Mouse (Mus musculus): ENCODE data around the gene Hdac7. TPM values are rescaled to one million over a fixed set of nuclear protein-coding genes. Genes with fewer than 3 reads are reported as not detected.

Hdac7 gene
- polyA plus RNA-seq, 2 experiments = 36.5 to 79.3 TPM

DNA sequence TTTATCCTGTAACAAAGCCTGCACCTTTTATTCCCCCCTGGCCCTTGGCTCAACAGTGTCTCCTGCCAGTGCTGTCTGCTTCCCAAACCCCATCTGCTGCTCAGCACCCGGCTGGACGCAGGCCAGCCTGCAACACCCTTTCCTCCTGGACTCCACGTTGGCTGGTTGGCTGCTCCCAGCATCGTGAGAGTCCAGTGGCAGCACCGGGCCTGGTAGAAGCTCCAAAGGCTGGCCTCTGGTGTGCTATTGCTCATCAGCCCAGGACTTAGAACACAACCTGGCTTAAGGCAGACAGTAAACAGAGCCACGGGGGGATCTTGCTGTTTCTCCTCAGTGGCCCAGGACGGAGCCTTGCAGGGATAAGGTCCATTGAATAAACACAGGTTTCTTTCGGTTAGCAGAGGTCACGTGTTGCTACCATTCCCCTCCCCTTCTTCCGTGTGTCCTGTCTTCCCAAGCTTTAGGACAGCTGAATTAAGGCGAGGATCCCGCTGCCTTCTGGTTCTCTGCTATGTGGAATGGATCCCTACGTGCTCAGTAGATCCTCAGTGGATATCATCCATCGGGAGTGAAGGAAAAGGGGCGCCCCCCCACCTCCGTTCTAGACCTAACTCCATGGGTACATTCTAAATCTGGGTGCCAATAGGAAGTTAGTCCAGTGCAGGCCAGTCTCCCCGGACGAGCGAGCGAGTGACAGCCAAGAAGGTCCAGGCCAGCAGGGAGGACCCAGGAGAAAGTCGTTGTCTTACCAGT, 30.7 kb downstream of the Hdac7 start:
- Histone ChIP-seq H3K27me3 (ENCODE audit: control insufficient read depth, insufficient read depth, low read length) (no peaks in the 10 kb centered on the region), H3K4me1 (ENCODE audit: control insufficient read depth, insufficient read depth, low read length) (peaks cover 26% of the 10 kb centered on the region), H3K9ac (ENCODE audit: low read depth, low read length, severe bottlenecking) (no peak overlapping the region), H3K4me2 (replicated peaks; ENCODE audit: low read depth, low read length, severe bottlenecking) (no peak overlapping the region), H3K27ac (replicated peaks; ENCODE audit: low read depth, low read length) (0 out of 2 replicates have a peak overlapping the region, but pooled peaks have one; percentile 16), H3K9me3 (ENCODE audit: control insufficient read depth, low read length) (no peaks in the 10 kb centered on the region), H3K4me3 (replicated peaks; ENCODE audit: low read length) (no peak overlapping the region), H3K36me3 (ENCODE audit: control insufficient read depth, insufficient read depth, low read length) (peaks cover 25% of the 10 kb centered on the region)
- DNase-seq (ENCODE audit: low spot score) = no peak
- no peak for TF ChIP-seq POLR2A (IDR thresholded peaks at IDR 0.05; ENCODE audit: borderline replicate concordance, extremely low read depth, insufficient read depth, insufficient read length)
- 60% methylated on average over 21 of the region's 21 CpGs for WGBS
- no peak for ATAC-seq (ENCODE audit: low FRiP score, low read depth)

DNA sequence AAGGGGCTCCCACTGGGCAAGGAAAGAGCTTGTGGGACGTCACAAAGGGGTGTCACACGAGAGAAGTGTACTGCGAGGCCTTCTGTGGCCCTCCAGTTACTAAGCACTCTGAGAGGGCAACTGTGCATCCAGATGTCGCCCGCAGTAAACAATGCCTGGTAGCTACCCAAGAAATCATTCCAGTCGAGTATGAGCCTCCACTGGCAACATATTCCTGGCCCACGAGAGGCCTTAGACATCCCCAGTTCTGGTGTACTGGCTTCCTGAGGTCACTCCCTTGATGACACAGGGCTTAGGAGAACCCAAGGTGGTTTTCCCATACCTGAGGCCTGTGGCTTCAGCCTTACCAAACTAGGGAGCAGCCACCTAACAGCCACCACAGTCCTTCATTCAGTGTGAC, 31.4 kb downstream of the Hdac7 start:
- DNase-seq (ENCODE audit: low spot score) (no peak), ATAC-seq (ENCODE audit: low FRiP score, low read depth) (no peak)
- Histone ChIP-seq H3K36me3 (ENCODE audit: control insufficient read depth, insufficient read depth, low read length) (peaks cover 33% of the 10 kb centered on the region), H3K4me1 (ENCODE audit: control insufficient read depth, insufficient read depth, low read length) (peaks cover 26% of the 10 kb centered on the region), H3K4me2 (replicated peaks; ENCODE audit: low read depth, low read length, severe bottlenecking) (no peak overlapping the region), H3K9me3 (ENCODE audit: control insufficient read depth, low read length) (no peaks in the 10 kb centered on the region), H3K4me3 (replicated peaks; ENCODE audit: low read length) (no peak overlapping the region), H3K27ac (replicated peaks; ENCODE audit: low read depth, low read length) (no peak overlapping the region), H3K27me3 (ENCODE audit: control insufficient read depth, insufficient read depth, low read length) (no peaks in the 10 kb centered on the region), H3K9ac (ENCODE audit: low read depth, low read length, severe bottlenecking) (no peak overlapping the region)
- no peak for TF ChIP-seq POLR2A (IDR thresholded peaks at IDR 0.05; ENCODE audit: borderline replicate concordance, extremely low read depth, insufficient read depth, insufficient read length)
- WGBS = 67% methylated on average over 7 of the region's 7 CpGs

DNA sequence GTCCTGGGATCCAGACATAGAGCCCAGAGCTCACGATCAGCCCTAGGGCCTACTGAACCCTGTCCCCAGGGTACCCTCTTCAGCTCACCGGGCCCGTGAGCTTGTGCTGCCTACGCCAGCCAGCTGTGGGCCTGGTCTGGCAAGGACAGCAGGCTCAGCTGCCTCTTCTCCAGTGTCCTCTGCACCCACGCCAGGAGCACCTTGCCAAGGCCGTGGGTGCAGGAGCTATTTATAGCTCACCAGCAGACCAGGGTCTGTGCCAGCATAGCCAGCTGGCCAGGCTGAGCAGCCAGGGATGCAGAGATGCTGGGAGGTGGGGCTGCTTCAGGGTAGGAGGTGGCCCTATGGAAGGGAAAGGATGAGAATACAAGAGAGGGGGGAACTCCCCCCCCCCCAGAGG, 32.2 kb downstream of the Hdac7 start:
- no peak for ATAC-seq (ENCODE audit: low FRiP score, low read depth)
- 74% methylated on average over 6 of the region's 6 CpGs for WGBS
- H3K36me3 ChIP-seq (ENCODE audit: control insufficient read depth, insufficient read depth, low read length) = peaks cover 40% of the 10 kb centered on the region
- H3K27me3 ChIP-seq (ENCODE audit: control insufficient read depth, insufficient read depth, low read length) = no peaks in the 10 kb centered on the region
- no peak overlapping the region for H3K4me3 ChIP-seq (replicated peaks; ENCODE audit: low read length)
- no peak for DNase-seq (ENCODE audit: low spot score)
- no peak overlapping the region for H3K27ac ChIP-seq (replicated peaks; ENCODE audit: low read depth, low read length)
- H3K4me2 ChIP-seq (replicated peaks; ENCODE audit: low read depth, low read length, severe bottlenecking) = no peak overlapping the region
- peaks cover 26% of the 10 kb centered on the region for H3K4me1 ChIP-seq (ENCODE audit: control insufficient read depth, insufficient read depth, low read length)
- no peak for TF ChIP-seq POLR2A (IDR thresholded peaks at IDR 0.05; ENCODE audit: borderline replicate concordance, extremely low read depth, insufficient read depth, insufficient read length)
- no peak overlapping the region for H3K9ac ChIP-seq (ENCODE audit: low read depth, low read length, severe bottlenecking)
- no peaks in the 10 kb centered on the region for H3K9me3 ChIP-seq (ENCODE audit: control insufficient read depth, low read length)

DNA sequence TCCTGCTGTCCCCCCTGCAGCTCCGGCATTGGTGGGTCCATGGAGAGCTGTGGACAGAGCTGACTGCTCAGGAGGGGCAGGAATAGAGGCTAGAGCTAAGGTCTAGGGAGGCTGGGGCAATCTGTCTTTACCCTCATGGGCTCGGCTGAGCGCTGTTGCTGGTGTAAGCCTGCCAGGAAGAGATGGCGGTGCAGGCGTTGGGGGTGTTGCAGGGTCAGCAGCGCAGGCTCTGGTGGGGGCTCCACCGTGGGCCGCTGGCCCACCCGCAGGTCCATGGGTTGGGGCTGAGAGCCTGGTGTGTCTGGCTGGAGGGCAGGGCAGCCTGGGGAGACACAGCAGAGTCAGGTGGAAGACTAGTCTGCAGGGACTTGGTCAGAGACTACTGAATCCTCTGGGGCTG, 33.0 kb downstream of the Hdac7 start:
- DNase-seq (ENCODE audit: low spot score) = no peak
- H3K4me1 ChIP-seq (ENCODE audit: control insufficient read depth, insufficient read depth, low read length) = peaks cover 26% of the 10 kb centered on the region
- 90% methylated on average over 9 of the region's 9 CpGs for WGBS
- ATAC-seq (ENCODE audit: low FRiP score, low read depth) = no peak
- H3K27ac ChIP-seq (replicated peaks; ENCODE audit: low read depth, low read length) = no peak overlapping the region
- TF ChIP-seq POLR2A (IDR thresholded peaks at IDR 0.05; ENCODE audit: borderline replicate concordance, extremely low read depth, insufficient read depth, insufficient read length) = no peak
- H3K4me2 ChIP-seq (replicated peaks; ENCODE audit: low read depth, low read length, severe bottlenecking) = no peak overlapping the region
- no peak overlapping the region for H3K4me3 ChIP-seq (replicated peaks; ENCODE audit: low read length)
- peaks cover 48% of the 10 kb centered on the region for H3K36me3 ChIP-seq (ENCODE audit: control insufficient read depth, insufficient read depth, low read length)
- H3K9me3 ChIP-seq (ENCODE audit: control insufficient read depth, low read length) = no peaks in the 10 kb centered on the region
- no peaks in the 10 kb centered on the region for H3K27me3 ChIP-seq (ENCODE audit: control insufficient read depth, insufficient read depth, low read length)
- no peak overlapping the region for H3K9ac ChIP-seq (ENCODE audit: low read depth, low read length, severe bottlenecking)

DNA sequence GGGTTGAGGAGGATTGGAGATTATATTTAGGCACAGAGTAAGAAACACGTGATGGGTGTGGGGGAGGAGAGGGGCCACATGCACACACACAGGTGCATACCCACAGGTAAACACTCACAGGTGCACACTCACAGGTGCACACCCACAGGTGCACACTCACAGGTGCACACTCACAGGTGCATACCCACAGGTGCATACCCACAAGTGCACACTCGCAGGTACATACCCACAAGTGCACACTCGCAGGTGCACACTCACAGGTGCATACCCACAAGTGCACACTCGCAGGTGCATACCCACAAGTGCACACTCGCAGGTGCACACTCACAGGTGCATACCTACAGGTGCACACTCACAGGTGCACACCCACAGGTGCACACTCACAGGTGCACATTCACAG, 33.9 kb downstream of the Hdac7 start:
- DNase-seq (ENCODE audit: low spot score) (no peak), ATAC-seq (ENCODE audit: low FRiP score, low read depth) (no peak)
- H3K27me3 ChIP-seq (ENCODE audit: control insufficient read depth, insufficient read depth, low read length) = no peaks in the 10 kb centered on the region
- H3K4me2 ChIP-seq (replicated peaks; ENCODE audit: low read depth, low read length, severe bottlenecking) = no peak overlapping the region
- H3K36me3 ChIP-seq (ENCODE audit: control insufficient read depth, insufficient read depth, low read length) = peaks cover 51% of the 10 kb centered on the region
- no peak overlapping the region for H3K27ac ChIP-seq (replicated peaks; ENCODE audit: low read depth, low read length)
- H3K4me1 ChIP-seq (ENCODE audit: control insufficient read depth, insufficient read depth, low read length) = peaks cover 26% of the 10 kb centered on the region
- TF ChIP-seq POLR2A (IDR thresholded peaks at IDR 0.05; ENCODE audit: borderline replicate concordance, extremely low read depth, insufficient read depth, insufficient read length) = no peak
- no peak overlapping the region for H3K4me3 ChIP-seq (replicated peaks; ENCODE audit: low read length)
- H3K9ac ChIP-seq (ENCODE audit: low read depth, low read length, severe bottlenecking) = no peak overlapping the region
- no peaks in the 10 kb centered on the region for H3K9me3 ChIP-seq (ENCODE audit: control insufficient read depth, low read length)
- WGBS = 96% methylated on average over 5 of the region's 5 CpGs
